Mouse (Mus musculus) embryonic facial prominence, embryonic 15.5 days (tissue): ENCODE measurements around the gene Clec10a. TPM values are rescaled to one million over a fixed set of nuclear protein-coding genes. Genes with fewer than 3 reads are reported as not detected.
"Not testable (repeated sequence)": the region's sequence is repeated elsewhere in the genome, so short reads cannot be mapped to it uniquely, and the experiment has no call there.

Experiments
- ATAC-seq: fragments of 200-750 bp; cut with Nextera tagmentation; 2 replicates; pipeline ENCODE4 v1.8.0; 2017; ENCODE audit warnings: low read depth, moderate TSS enrichment; ENCODE audit not compliant: insufficient number of reproducible peaks, low FRiP score, low TSS enrichment
- H3K27ac ChIP-seq: fragments of 300-500 bp; sonication (generic); replicated peaks from 2 replicates; pipeline ENCODE4 v1.5.1; 2015; ENCODE audit warnings: mild to moderate bottlenecking, inconsistent platforms
- H3K27me3 ChIP-seq: fragments of 300-500 bp; sonication (generic); 2 replicates; pipeline ENCODE4 v1.6.1; 2015; ENCODE audit warnings: inconsistent platforms
- H3K36me3 ChIP-seq: fragments of 300-500 bp; sonication (generic); 2 replicates; pipeline ENCODE4 v1.6.1; 2015; ENCODE audit warnings: mild to moderate bottlenecking, inconsistent platforms
- H3K4me1 ChIP-seq: fragments of 300-500 bp; sonication (generic); 2 replicates; pipeline ENCODE4 v1.6.1; 2015; ENCODE audit warnings: inconsistent platforms
- H3K4me2 ChIP-seq: fragments of 300-500 bp; sonication (generic); replicated peaks from 2 replicates; pipeline ENCODE4 v1.6.1; 2015; ENCODE audit warnings: mild to moderate bottlenecking, inconsistent platforms
- H3K4me3 ChIP-seq: fragments of 300-500 bp; sonication (generic); replicated peaks from 2 replicates; pipeline ENCODE4 v1.5.1; 2015; ENCODE audit warnings: mild to moderate bottlenecking, inconsistent platforms
- H3K9ac ChIP-seq: fragments of 300-500 bp; sonication (generic); 2 replicates; pipeline ENCODE4 v1.6.1; 2015; ENCODE audit warnings: inconsistent platforms
- H3K9me3 ChIP-seq: fragments of 300-500 bp; sonication (generic); replicated peaks from 2 replicates; pipeline ENCODE4 v1.6.1; 2016; ENCODE audit warnings: inconsistent platforms
- WGBS: fragments of 180-500 bp; shearing (Covaris S2); methylation state at CpG from one replicate; pipeline ENCODE4 v1.1.7; 2015; 5-methylcytosine and 5-hydroxymethylcytosine counted together
- polyA plus RNA-seq: library from polyadenylated mRNA; unstranded; fragments of >200 nt; fragmentation: Nextera tagmentation; extraction: Ambion mirVana; gene quantifications from 2 replicates; pipeline ENCODE4 v1.2.1, GENCODE M21; 2015

Clec10a gene
- polyA plus RNA-seq, 1 experiment from 2014 or later: 1.5 TPM

GRCm38 (mm10) chr11:70165972-70166921, 10.2 kb downstream of the Clec10a start:
- H3K4me2 ChIP-seq: no peak overlapping the region
- no peaks in the 10 kb centered on the region for H3K36me3 ChIP-seq
- H3K27ac ChIP-seq: no peak overlapping the region
- no peaks in the 10 kb centered on the region for H3K4me1 ChIP-seq
- no peak overlapping the region for H3K9ac ChIP-seq
- WGBS: 67% methylated on average over 16 of the region's 16 CpGs
- H3K4me3 ChIP-seq: no peak overlapping the region
- no peaks in the 10 kb centered on the region for H3K9me3 ChIP-seq
- no peaks in the 10 kb centered on the region for H3K27me3 ChIP-seq
- ATAC-seq: no peak

DNA sequence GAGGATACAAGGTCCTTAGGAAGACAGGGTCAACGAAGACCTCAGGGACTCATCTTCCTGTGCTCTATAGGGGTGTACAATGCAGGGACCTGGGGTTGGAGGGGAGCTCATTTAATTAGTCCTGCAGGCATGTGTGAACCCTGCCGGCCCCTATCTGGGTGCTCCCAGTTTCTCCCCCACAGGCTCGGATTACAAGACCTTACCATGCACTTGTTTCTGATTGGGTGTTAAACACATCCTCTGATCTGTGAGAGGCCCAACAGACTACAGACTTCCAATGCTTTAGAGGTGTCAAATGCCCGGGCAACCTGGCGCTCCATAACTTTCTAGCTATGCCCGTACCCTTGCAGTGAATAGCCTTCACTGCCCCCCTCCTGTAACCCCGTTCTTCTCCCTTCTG, 12.1 kb downstream of the Clec10a start:
- H3K9me3 ChIP-seq: no peaks in the 10 kb centered on the region
- no peak overlapping the region for H3K4me2 ChIP-seq
- H3K27ac ChIP-seq: no peak overlapping the region
- H3K4me1 ChIP-seq: no peaks in the 10 kb centered on the region
- no peaks in the 10 kb centered on the region for H3K27me3 ChIP-seq
- H3K4me3 ChIP-seq: no peak overlapping the region
- no peak for ATAC-seq
- WGBS: 58% methylated on average over 7 of the region's 7 CpGs
- H3K9ac ChIP-seq: no peak overlapping the region
- H3K36me3 ChIP-seq: no peaks in the 10 kb centered on the region

DNA sequence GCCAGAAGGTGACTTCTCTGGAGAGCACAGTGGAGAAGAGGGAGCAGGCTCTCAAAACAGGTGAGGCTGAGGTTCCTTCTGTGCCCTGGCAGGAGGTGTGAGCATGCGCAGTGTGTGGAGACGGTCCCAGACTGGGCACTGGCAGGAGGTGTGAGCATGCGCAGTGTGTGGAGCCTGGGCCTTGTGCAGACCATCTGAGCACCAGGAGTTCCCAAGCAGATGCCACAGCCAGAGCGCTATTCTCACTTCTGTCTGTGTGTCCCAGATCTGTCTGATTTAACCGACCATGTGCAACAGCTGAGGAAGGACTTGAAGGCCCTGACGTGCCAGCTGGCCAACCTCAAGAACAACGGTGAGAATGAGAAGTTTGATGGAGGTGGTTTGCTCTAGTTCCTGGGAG, 13.5 kb downstream of the Clec10a start:
- H3K4me1 ChIP-seq, H3K9me3 ChIP-seq, H3K36me3 ChIP-seq, H3K4me2 ChIP-seq, H3K9ac ChIP-seq, H3K27me3 ChIP-seq, H3K27ac ChIP-seq, ATAC-seq, H3K4me3 ChIP-seq: not testable (repeated sequence)
- WGBS: 94% methylated on average over 7 of the region's 7 CpGs

- H3K9me3 ChIP-seq: no peaks in the 10 kb centered on the region
- no peaks in the 10 kb centered on the region for H3K36me3 ChIP-seq
- H3K27me3 ChIP-seq: no peaks in the 10 kb centered on the region
- no peak overlapping the region for H3K4me3 ChIP-seq
- WGBS: 71% methylated on average over 7 of the region's 7 CpGs
- H3K4me2 ChIP-seq: no peak overlapping the region
- no peak for ATAC-seq
- no peaks in the 10 kb centered on the region for H3K4me1 ChIP-seq
- no peak overlapping the region for H3K9ac ChIP-seq
- no peak overlapping the region for H3K27ac ChIP-seq
These were observed 14.3 kb downstream of the Clec10a start for GRCm38 (mm10) chr11:70170291-70170690.

GRCm38 (mm10) chr11:70171181-70171580, 15.2 kb downstream of the Clec10a start:
- ATAC-seq: no peak
- no peak overlapping the region for H3K4me2 ChIP-seq
- H3K4me3 ChIP-seq: no peak overlapping the region
- 74% methylated on average over 7 of the region's 7 CpGs for WGBS
- H3K9me3 ChIP-seq: no peaks in the 10 kb centered on the region
- no peak overlapping the region for H3K9ac ChIP-seq
- H3K36me3 ChIP-seq: no peaks in the 10 kb centered on the region
- H3K4me1 ChIP-seq: no peaks in the 10 kb centered on the region
- H3K27me3 ChIP-seq: no peaks in the 10 kb centered on the region
- H3K27ac ChIP-seq: no peak overlapping the region

DNA sequence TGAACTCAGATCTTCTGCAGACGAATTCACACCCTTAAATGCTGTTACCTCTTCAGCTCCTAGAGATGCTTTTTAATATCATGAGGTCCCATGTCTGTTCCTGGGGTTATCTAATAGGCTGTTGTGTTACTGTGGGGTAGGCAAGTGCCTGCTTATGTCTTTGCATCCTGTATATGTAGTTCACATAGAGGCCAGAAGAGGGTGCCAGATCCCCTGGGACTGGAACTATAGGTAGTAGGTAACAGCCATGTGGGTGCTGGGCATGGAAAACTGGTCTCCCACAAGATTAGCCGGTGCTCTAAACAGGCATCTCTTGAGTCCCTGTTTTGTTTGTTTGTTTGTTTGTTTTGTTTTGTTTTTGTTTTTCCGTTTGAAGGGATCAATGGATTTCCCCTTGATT, 15.8 kb downstream of the Clec10a start:
- no peak overlapping the region for H3K9ac ChIP-seq
- ATAC-seq: no peak
- H3K27ac ChIP-seq: no peak overlapping the region
- no peaks in the 10 kb centered on the region for H3K4me1 ChIP-seq
- H3K4me2 ChIP-seq: no peak overlapping the region
- H3K36me3 ChIP-seq: no peaks in the 10 kb centered on the region
- H3K4me3 ChIP-seq: no peak overlapping the region
- no peaks in the 10 kb centered on the region for H3K27me3 ChIP-seq
- no peaks in the 10 kb centered on the region for H3K9me3 ChIP-seq
- 51% methylated on average over 3 of the region's 3 CpGs for WGBS

GRCm38 (mm10) chr11:70172298-70172697, 16.3 kb downstream of the Clec10a start:
- Histone ChIP-seq H3K9me3 (no peaks in the 10 kb centered on the region), H3K9ac (no peak overlapping the region), H3K4me3 (no peak overlapping the region), H3K27me3 (no peaks in the 10 kb centered on the region), H3K4me1 (no peaks in the 10 kb centered on the region), H3K4me2 (no peak overlapping the region), H3K27ac (no peak overlapping the region), H3K36me3 (no peaks in the 10 kb centered on the region)
- no peak for ATAC-seq
- WGBS: 50% methylated on average over 5 of the region's 5 CpGs

DNA sequence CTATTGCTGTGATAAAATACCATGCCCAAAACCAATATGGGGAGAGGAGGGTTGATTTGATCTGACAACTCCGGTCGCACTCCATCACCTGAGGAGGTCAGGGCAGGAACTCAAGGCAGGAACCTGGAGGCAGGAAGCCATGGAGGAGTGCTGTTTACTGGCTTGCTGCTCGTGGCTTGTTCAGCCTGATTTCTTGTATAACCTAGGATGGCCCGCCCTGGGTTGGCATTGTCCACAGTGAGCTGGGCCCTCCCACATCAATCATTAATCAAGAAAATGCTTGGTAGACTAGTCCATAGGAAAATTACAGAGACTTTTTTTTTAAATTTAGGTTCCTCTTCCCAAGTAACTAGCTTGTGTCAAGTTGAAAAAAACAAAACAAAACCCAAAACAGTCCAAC, 18.5 kb downstream of the Clec10a start:
- 82% methylated on average over 4 of the region's 4 CpGs for WGBS
- ATAC-seq: no peak
- no peaks in the 10 kb centered on the region for H3K36me3 ChIP-seq
- H3K27me3 ChIP-seq: no peaks in the 10 kb centered on the region
- no peak overlapping the region for H3K4me2 ChIP-seq
- H3K27ac ChIP-seq: no peak overlapping the region
- no peaks in the 10 kb centered on the region for H3K4me1 ChIP-seq
- H3K4me3 ChIP-seq: no peak overlapping the region
- no peaks in the 10 kb centered on the region for H3K9me3 ChIP-seq
- H3K9ac ChIP-seq: no peak overlapping the region

DNA sequence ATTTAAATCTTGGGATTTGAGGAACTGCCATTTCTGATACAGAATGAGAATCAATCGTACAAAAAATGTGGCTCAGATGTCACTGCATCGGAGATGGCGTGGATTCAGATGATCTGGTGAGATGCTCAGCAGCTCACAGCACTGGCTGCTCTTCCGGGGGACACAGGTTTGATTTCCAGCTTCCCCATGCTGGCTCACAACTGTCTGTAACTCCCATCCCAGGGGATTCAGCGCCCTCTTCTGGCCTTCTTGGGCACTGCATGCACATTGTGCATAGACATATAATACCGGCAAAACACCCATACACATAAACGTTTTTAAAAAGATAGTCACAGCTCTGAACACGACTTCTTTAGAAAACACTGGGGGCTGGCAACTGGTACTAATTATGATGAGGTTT, 21.6 kb downstream of the Clec10a start:
- no peak overlapping the region for H3K4me2 ChIP-seq
- 68% methylated on average over 8 of the region's 8 CpGs for WGBS
- no peak for ATAC-seq

DNA sequence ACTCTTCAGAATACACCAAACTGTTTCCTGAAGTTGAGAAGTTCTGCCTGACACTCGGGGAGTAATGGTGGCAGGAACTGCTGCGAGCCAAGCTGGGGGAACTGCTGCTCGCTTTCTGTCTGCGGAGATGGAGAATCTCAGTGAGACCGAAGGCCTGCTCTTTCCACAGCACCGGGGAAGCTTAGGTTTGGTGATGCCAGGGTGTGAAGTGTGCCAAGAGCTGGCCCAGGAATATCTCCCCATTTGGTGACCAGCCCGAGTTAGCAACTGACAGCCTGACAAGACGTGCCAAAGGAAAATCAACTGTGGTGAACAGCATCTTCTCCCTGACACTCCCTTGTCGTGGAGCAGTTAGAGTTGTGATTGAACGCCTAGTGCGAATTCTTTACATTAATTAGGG, 22.3 kb downstream of the Clec10a start:
- H3K9me3 ChIP-seq: no peaks in the 10 kb centered on the region
- no peak overlapping the region for H3K4me3 ChIP-seq
- H3K27ac ChIP-seq: no peak overlapping the region
- no peaks in the 10 kb centered on the region for H3K4me1 ChIP-seq
- H3K36me3 ChIP-seq: no peaks in the 10 kb centered on the region
- WGBS: 85% methylated on average over 11 of the region's 11 CpGs
- no peaks in the 10 kb centered on the region for H3K27me3 ChIP-seq
- H3K9ac ChIP-seq: no peak overlapping the region
- no peak overlapping the region for H3K4me2 ChIP-seq
- no peak for ATAC-seq

More for the DNA sequence above, 21.6 kb downstream of the Clec10a start:
- Histone ChIP-seq H3K4me3 (no peak overlapping the region), H3K27me3 (no peaks in the 10 kb centered on the region), H3K36me3 (no peaks in the 10 kb centered on the region), H3K4me1 (no peaks in the 10 kb centered on the region), H3K9ac (no peak overlapping the region), H3K27ac (no peak overlapping the region), H3K9me3 (no peaks in the 10 kb centered on the region)

DNA sequence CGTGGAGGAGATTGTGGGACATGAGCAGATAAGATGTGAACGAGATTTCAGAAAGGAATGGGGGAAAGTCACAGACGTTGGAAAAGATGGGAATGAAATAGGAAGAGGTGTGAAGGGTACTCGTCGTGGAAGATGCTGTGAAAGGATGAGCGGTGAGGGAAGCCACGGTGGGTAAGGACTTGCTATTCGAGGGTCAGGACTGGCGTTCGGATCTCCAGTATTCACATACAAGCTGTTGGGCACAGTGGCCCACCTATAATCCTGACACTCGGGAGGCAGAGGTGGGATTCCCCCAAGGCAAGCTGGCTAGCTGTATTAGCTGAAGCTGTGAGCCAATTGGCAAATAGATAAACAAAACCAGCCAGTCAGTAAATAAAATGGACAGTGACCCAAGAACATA, 22.8 kb downstream of the Clec10a start:
- no peaks in the 10 kb centered on the region for H3K4me1 ChIP-seq
- no peak for ATAC-seq

DNA sequence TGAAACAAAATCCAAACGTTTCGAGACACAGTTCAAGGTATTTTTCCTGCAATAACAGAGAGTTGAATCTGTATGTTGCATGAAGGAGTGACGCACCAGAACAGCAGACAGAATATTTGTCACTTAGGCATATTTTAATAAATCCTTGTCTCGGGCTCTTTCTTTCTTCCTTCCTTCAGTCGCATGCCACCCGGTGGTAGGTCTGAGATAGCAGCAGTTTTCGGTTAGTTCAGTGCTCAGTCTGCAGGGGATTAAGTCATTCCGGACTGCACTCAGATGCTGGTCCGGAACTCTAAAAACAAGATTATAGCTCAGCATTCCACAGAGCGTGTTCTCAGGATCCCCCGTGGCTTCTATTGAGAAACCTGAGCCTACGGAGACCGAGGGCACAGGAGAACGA, 23.4 kb downstream of the Clec10a start:
- WGBS: 22% methylated on average over 14 of the region's 14 CpGs
- H3K9ac ChIP-seq: no peak overlapping the region
- H3K9me3 ChIP-seq: no peaks in the 10 kb centered on the region
- no peak overlapping the region for H3K4me2 ChIP-seq
- ATAC-seq: no peak
- H3K4me1 ChIP-seq: no peaks in the 10 kb centered on the region
- H3K4me3 ChIP-seq: no peak overlapping the region
- no peaks in the 10 kb centered on the region for H3K27me3 ChIP-seq
- H3K36me3 ChIP-seq: no peaks in the 10 kb centered on the region
- no peak overlapping the region for H3K27ac ChIP-seq

More for the DNA sequence above, 22.8 kb downstream of the Clec10a start:
- Histone ChIP-seq H3K4me3 (no peak overlapping the region), H3K27me3 (no peaks in the 10 kb centered on the region), H3K36me3 (no peaks in the 10 kb centered on the region), H3K27ac (no peak overlapping the region), H3K9me3 (no peaks in the 10 kb centered on the region), H3K4me2 (no peak overlapping the region), H3K9ac (no peak overlapping the region)
- WGBS: 75% methylated on average over 11 of the region's 11 CpGs
